Mouse (Mus musculus) forebrain, embryonic 10.5 days (tissue): ENCODE measurements around the gene Togaram1. TPM values are rescaled to one million over a fixed set of nuclear protein-coding genes. Genes with fewer than 3 reads are reported as not detected.

ENCODE experiments used
- DNase-seq: peaks from one replicate; pipeline ENCODE4 v3.0.0-alpha.2; 2017; ENCODE audit warnings: low spot score; ENCODE audit errors: extremely low spot score
- H3K27ac ChIP-seq: fragments of 300-500 bp; sonication (generic); 2 replicates; pipeline ENCODE4 v1.5.1; 2016; ENCODE audit warnings: mild to moderate bottlenecking
- H3K27me3 ChIP-seq: fragments of 300-500 bp; sonication (generic); 2 replicates; pipeline ENCODE4 v1.6.1; 2016; ENCODE audit warnings: mild to moderate bottlenecking; ENCODE audit not compliant: poor library complexity, severe bottlenecking
- H3K36me3 ChIP-seq: fragments of 300-500 bp; sonication (generic); replicated peaks from 2 replicates; pipeline ENCODE4 v1.6.1; 2016; ENCODE audit warnings: mild to moderate bottlenecking, moderate library complexity
- H3K4me1 ChIP-seq: fragments of 300-500 bp; sonication (generic); 2 replicates; pipeline ENCODE4 v1.6.1; 2016
- H3K4me3 ChIP-seq: fragments of 300-500 bp; sonication (generic); 2 replicates; pipeline ENCODE4 v1.5.1; 2016; ENCODE audit warnings: mild to moderate bottlenecking, moderate library complexity
- H3K9me3 ChIP-seq: fragments of 300-500 bp; sonication (generic); 2 replicates; pipeline ENCODE4 v1.6.1; 2016; ENCODE audit warnings: mild to moderate bottlenecking, moderate library complexity
- WGBS: fragments of 180-500 bp; shearing (Covaris S2); methylation state at CpG from one replicate; pipeline ENCODE4 v1.1.7; 2016; 5-methylcytosine and 5-hydroxymethylcytosine counted together
- polyA plus RNA-seq: library from polyadenylated mRNA; unstranded; fragments of >200 nt; fragmentation: Nextera tagmentation; extraction: Ambion mirVana; gene quantifications from 2 replicates; pipeline ENCODE4 v1.2.1, GENCODE M21; 2016

Gene Togaram1
- polyA plus RNA-seq, 1 experiment from 2014 or later, result 26.6 TPM

DNA sequence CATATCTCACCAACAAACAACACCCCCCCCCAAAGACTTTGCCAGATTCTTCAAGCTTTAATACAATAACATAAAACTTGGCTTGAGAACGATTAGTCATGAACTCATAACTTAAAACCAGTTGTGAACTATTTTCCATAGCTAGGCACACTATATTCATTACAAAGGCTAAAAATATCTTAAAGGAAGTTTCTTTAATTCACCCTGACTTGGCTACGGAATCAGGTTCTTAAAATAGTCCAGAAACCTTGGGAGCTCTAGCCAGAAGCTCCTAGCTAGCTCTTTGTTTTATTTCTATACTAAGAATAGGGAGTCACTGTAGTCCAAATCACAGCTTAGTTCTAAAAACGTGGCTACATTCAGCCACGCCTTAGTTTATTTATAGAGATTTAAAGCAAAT, 102.8 kb downstream of the Togaram1 start:
- peaks cover 13% of the 10 kb centered on the region for H3K4me1 ChIP-seq
- 92% methylated on average over 4 of the region's 4 CpGs for WGBS
- no peak for DNase-seq
- H3K4me3 ChIP-seq, result no peak overlapping the region
- H3K9me3 ChIP-seq, result no peaks in the 10 kb centered on the region
- H3K27me3 ChIP-seq, result no peaks in the 10 kb centered on the region
- peaks cover 82% of the 10 kb centered on the region for H3K36me3 ChIP-seq
- no peak overlapping the region for H3K27ac ChIP-seq

Other genes with a start within 250 kb of the Togaram1 start
- 1.1 and 1.4 TPM in 2 replicates for gene Gm527, start 47.9 kb upstream of the Togaram1 start, polyA plus RNA-seq
- 10.0 and 10.4 TPM in 2 replicates for gene Klhl28, start 270 bp upstream of the Togaram1 start, polyA plus RNA-seq
- 63.5 and 67.8 TPM in 2 replicates for gene Prpf39, start 70.5 kb downstream of the Togaram1 start, polyA plus RNA-seq
- 764 and 801 TPM in 2 replicates for gene Fkbp3, start 108.2 kb downstream of the Togaram1 start, polyA plus RNA-seq
- 13.4 and 14.9 TPM in 2 replicates for gene Fancm, start 109.8 kb downstream of the Togaram1 start, polyA plus RNA-seq
- 89.2 and 91.5 TPM in 2 replicates for gene Mis18bp1, start 206.8 kb downstream of the Togaram1 start, polyA plus RNA-seq